Mouse (Mus musculus) right cerebral cortex, postnatal 36 days (tissue): ENCODE measurements around the gene Hist2h2aa2.
"Not testable (repeated sequence)": the region's sequence is repeated elsewhere in the genome, so short reads cannot be mapped to it uniquely, and the experiment has no call there.

ENCODE experiments used
- DNase-seq, 2 experiments: peaks; one replicate each; pipeline ENCODE4 v3.0.0; 2022; ENCODE audit warnings: low spot score in 2 of 2, mixed read lengths in 1 of 2

Gene Hist2h2aa2

GRCm38 (mm10) chr3:96239949-96240798 is at the start of gene Hist2h2aa2:
Gene Hist2h2aa2 (minus strand): TSS chr3:96240276.
- DNase-seq = peak; percentile 92 to 94

- DNase-seq = no peak
These were observed 49.1 kb upstream of the Hist2h2aa2 start for GRCm38 (mm10) chr3:96289201-96289600.

GRCm38 (mm10) chr3:96287334-96287733 is 47.3 kb upstream of the Hist2h2aa2 start:
- DNase-seq = not testable (repeated sequence)

GRCm38 (mm10) chr3:96284457-96284856 is 44.4 kb upstream of the Hist2h2aa2 start:
- no peak for DNase-seq

GRCm38 (mm10) chr3:96280660-96281059 is 40.6 kb upstream of the Hist2h2aa2 start:
- no peak for DNase-seq

- peak; percentile 90 to 92 for DNase-seq
These were observed 37.9 kb upstream of the Hist2h2aa2 start for GRCm38 (mm10) chr3:96277800-96278624.

- DNase-seq = peak; percentile 43 to 50
These were observed 37.3 kb upstream of the Hist2h2aa2 start for GRCm38 (mm10) chr3:96277428-96277799.

- no peak for DNase-seq
These were observed 33.8 kb upstream of the Hist2h2aa2 start for GRCm38 (mm10) chr3:96273591-96274465.

GRCm38 (mm10) chr3:96269511-96270474 is 29.7 kb upstream of the Hist2h2aa2 start, which contains the start of gene Hist2h2bb:
Gene Hist2h2bb (plus strand): TSS chr3:96269752.
- peak; percentile 93 to 97 for DNase-seq

- DNase-seq = not testable (repeated sequence)
These were observed 28.8 kb upstream of the Hist2h2aa2 start for GRCm38 (mm10) chr3:96268776-96269378.

- peak; percentile 80 to 85 for DNase-seq
These were observed 28.1 kb upstream of the Hist2h2aa2 start, which contains the start of gene Hist2h3b for GRCm38 (mm10) chr3:96268051-96268775. Gene Hist2h3b (plus strand): TSS chr3:96268654.

GRCm38 (mm10) chr3:96267541-96267940 is 27.5 kb upstream of the Hist2h2aa2 start:
- no peak for DNase-seq

GRCm38 (mm10) chr3:96266132-96266710 is 26.1 kb upstream of the Hist2h2aa2 start:
- DNase-seq = no peak

- no peak for DNase-seq
These were observed 24.4 kb upstream of the Hist2h2aa2 start for GRCm38 (mm10) chr3:96264404-96264949.

- no peak for DNase-seq
These were observed 23.7 kb upstream of the Hist2h2aa2 start for GRCm38 (mm10) chr3:96263558-96264403.

- peak; percentile 96 for DNase-seq
These were observed 23.0 kb upstream of the Hist2h2aa2 start, which contains the start of gene Hist2h4 for GRCm38 (mm10) chr3:96262979-96263550. Gene Hist2h4 (minus strand): TSS chr3:96263311.
